In genomic region chr6:87131078-87131477, GRCm38 (mm10) we compare ENCODE assay signal across 29 mouse cellular contexts. TPM values are rescaled to one million over a fixed set of nuclear protein-coding genes. Genes with fewer than 3 reads are reported as not detected.
DNase-seq lines count a peak whose midpoint lies in the region; ATAC-seq and TF ChIP-seq lines count a peak whose summit lies in the region.
"Had no signal": no experiment of that assay in that cellular context is flagged by ENCODE, and none has a peak within 500 bp of the region (broad histone marks: within the 10 kb centered on the region; RNA-seq: fewer than 3 reads in every experiment).

No protein-coding gene starts in this region.

- CTCF ChIA-PET in Patski (lab: Charles Lee), result no interaction called here

- DNase-seq in layer of hippocampus, adult 2 months (ENCODE audit: low spot score in 2 of 2), result no peak
- no peak for DNase-seq in layer of hippocampus, postnatal 36 days
- no peak for DNase-seq in midbrain, postnatal 0 days (ENCODE audit: low spot score)
- no peak for DNase-seq in Patski (ENCODE audit: low read depth, low spot score)
- DNase-seq in forebrain, embryonic 14.5 days (ENCODE audit: low spot score), result no peak
- DNase-seq: adrenal gland, postnatal 36 days; B cell, adult 2 months; cerebellum, adult 11-12 months; cerebellum, postnatal 10 days; kidney, postnatal 4 days; layer of hippocampus, adult 9-11 months; lung, adult 2 months; lung, postnatal 36 days; right cerebral cortex, adult 18-20 months; thymus, postnatal 14 days had no signal

- no peaks in the 10 kb centered on the region for H3K4me1 ChIP-seq in midbrain, postnatal 0 days (ENCODE audit: insufficient read depth, low read length)
- H3K4me1 ChIP-seq in midbrain, embryonic 16.5 days (ENCODE audit: control insufficient read depth, insufficient read depth, low read length), result no peaks in the 10 kb centered on the region; the same call in 1 of the 2 replicates
- no peaks in the 10 kb centered on the region for H3K4me1 ChIP-seq in forebrain, embryonic 14.5 days (ENCODE audit: control insufficient read depth, insufficient read depth, low read length)
- H3K4me1 ChIP-seq: midbrain, embryonic 15.5 days; neural tube, embryonic 15.5 days had no signal

- H3K9ac ChIP-seq in midbrain, postnatal 0 days (replicated peaks; ENCODE audit: low read length, poor library complexity, severe bottlenecking), result no peak overlapping the region
- no peak overlapping the region for H3K9ac ChIP-seq in midbrain, embryonic 16.5 days (ENCODE audit: low read depth, low read length)
- no peak overlapping the region for H3K9ac ChIP-seq in forebrain, embryonic 14.5 days (ENCODE audit: low read length)
- H3K9ac ChIP-seq: midbrain, embryonic 15.5 days; neural tube, embryonic 15.5 days had no signal

- POLR2A ChIA-PET in Patski (lab: Charles Lee), result interaction anchor here (0.6 kb wide), 1 partner anchor 1031 kb away, joined by 4 read pairs; no protein-coding TSS in a partner anchor

- no peak for ATAC-seq in midbrain, postnatal 0 days (ENCODE audit: low FRiP score)
- no peak for ATAC-seq in midbrain, embryonic 16.5 days
- no peak for ATAC-seq in Patski
- ATAC-seq in forebrain, embryonic 14.5 days, result no peak
- ATAC-seq in monocyte, adult 5-6 weeks (replicated peaks; ENCODE audit: insufficient number of reproducible peaks, low FRiP score, low TSS enrichment, poor library complexity, severe bottlenecking), result no peak
- ATAC-seq: hindbrain, embryonic 16.5 days; intestine, embryonic 16.5 days; midbrain, embryonic 15.5 days had no signal

- no peak overlapping the region for H3K4me2 ChIP-seq in midbrain, postnatal 0 days (ENCODE audit: low read depth, low read length, poor library complexity, severe bottlenecking)
- no peak overlapping the region for H3K4me2 ChIP-seq in midbrain, embryonic 16.5 days (ENCODE audit: low read length)
- H3K4me2 ChIP-seq in forebrain, embryonic 14.5 days (ENCODE audit: low read length), result no peak overlapping the region
- H3K4me2 ChIP-seq: midbrain, embryonic 15.5 days; neural tube, embryonic 15.5 days had no signal

- H3K9me3 ChIP-seq in midbrain, postnatal 0 days (ENCODE audit: low read length), result no peaks in the 10 kb centered on the region
- H3K9me3 ChIP-seq in midbrain, embryonic 16.5 days (replicated peaks; ENCODE audit: control insufficient read depth, low read length, poor library complexity, severe bottlenecking), result no peaks in the 10 kb centered on the region
- no peaks in the 10 kb centered on the region for H3K9me3 ChIP-seq in forebrain, embryonic 14.5 days (replicated peaks; ENCODE audit: control insufficient read depth, low read length)
- H3K9me3 ChIP-seq: heart, embryonic 10.5 days; hindbrain, embryonic 10.5 days; limb, embryonic 10.5 days; midbrain, embryonic 15.5 days; neural tube, embryonic 15.5 days had no signal

- peaks cover 2% of the 10 kb centered on the region; the same call in 1 of the 2 replicates for H3K36me3 ChIP-seq in midbrain, postnatal 0 days (ENCODE audit: insufficient read depth, low read length)
- H3K36me3 ChIP-seq in midbrain, embryonic 16.5 days (ENCODE audit: control insufficient read depth, insufficient read depth, low read length), result no peaks in the 10 kb centered on the region
- no peaks in the 10 kb centered on the region for H3K36me3 ChIP-seq in forebrain, embryonic 14.5 days (ENCODE audit: control insufficient read depth, insufficient read depth, low read length)
- H3K36me3 ChIP-seq: heart, embryonic 10.5 days; midbrain, embryonic 15.5 days had no signal

- H3K27ac ChIP-seq in layer of hippocampus, adult 2 months, result no peak overlapping the region
- H3K27ac ChIP-seq in midbrain, postnatal 0 days (ENCODE audit: low read depth, low read length), result no peak overlapping the region
- no peak overlapping the region for H3K27ac ChIP-seq in midbrain, embryonic 16.5 days (ENCODE audit: low read length)
- no peak overlapping the region for H3K27ac ChIP-seq in forebrain, embryonic 14.5 days (ENCODE audit: low read depth, low read length)
- H3K27ac ChIP-seq: embryonic facial prominence, embryonic 10.5 days; forebrain, embryonic 10.5 days; heart, embryonic 10.5 days; hindbrain, embryonic 10.5 days; limb, embryonic 10.5 days; midbrain, embryonic 15.5 days; neural tube, embryonic 15.5 days had no signal

- no peaks in the 10 kb centered on the region for H3K27me3 ChIP-seq in midbrain, postnatal 0 days (ENCODE audit: insufficient read depth, low read length)
- H3K27me3 ChIP-seq in midbrain, embryonic 16.5 days (ENCODE audit: control insufficient read depth, insufficient read depth, low read depth, low read length), result no peaks in the 10 kb centered on the region
- H3K27me3 ChIP-seq in Patski, result no peaks in the 10 kb centered on the region
- H3K27me3 ChIP-seq in forebrain, embryonic 14.5 days (replicated peaks; ENCODE audit: control insufficient read depth, insufficient read depth, low read length), result no peaks in the 10 kb centered on the region
- H3K27me3 ChIP-seq: CH12.LX; midbrain, embryonic 15.5 days; neural tube, embryonic 15.5 days had no signal

- H3K4me3 ChIP-seq in layer of hippocampus, adult 2 months, result no peak overlapping the region
- no peak overlapping the region for H3K4me3 ChIP-seq in midbrain, postnatal 0 days (ENCODE audit: low read depth, low read length)
- H3K4me3 ChIP-seq in midbrain, embryonic 16.5 days (ENCODE audit: low read depth, low read length), result no peak overlapping the region
- no peak overlapping the region for H3K4me3 ChIP-seq in forebrain, embryonic 14.5 days (ENCODE audit: low read depth, low read length)
- H3K4me3 ChIP-seq: embryonic facial prominence, embryonic 10.5 days; forebrain, embryonic 10.5 days; heart, embryonic 10.5 days; hindbrain, embryonic 10.5 days; limb, embryonic 10.5 days; megakaryocyte, embryonic 14.5 days; midbrain, embryonic 15.5 days; neural tube, embryonic 15.5 days had no signal

- TF ChIP-seq CTCF in layer of hippocampus, adult 2 months (conservative IDR thresholded peaks at IDR 0.05), result peak; percentile 61
- peak; percentile 26; the same call in 1 of the 2 replicates for TF ChIP-seq CTCF in midbrain, postnatal 0 days (IDR thresholded peaks at IDR 0.05)
- TF ChIP-seq CTCF in Patski (IDR thresholded peaks at IDR 0.05), result peak; percentile 55

- 77% methylated on average over 1 of the region's 1 CpGs for WGBS in midbrain, postnatal 0 days
- 50% methylated on average over 1 of the region's 1 CpGs for WGBS in midbrain, embryonic 16.5 days
- 66% methylated on average over 1 of the region's 1 CpGs for whole genome bisulfite sequencing in forebrain, embryonic 14.5 days

- in situ Hi-C loops in Patski (cut with MboI; ENCODE audit: low pct_unique_long_range_greater_than_20kb), result no loop called here

RNA-seq across cellular contexts. Expression of gene D6Ertd527e, which starts 26.5 kb away (rescaled TPM):
- not detected for total RNA-seq in layer of hippocampus, adult 2 months (2021)
- not detected for total RNA-seq in layer of hippocampus, postnatal 36 days (2021)
- 0.77 TPM in 1 of 2 replicates, not detected in the other for total RNA-seq in midbrain, postnatal 0 days (2014; rRNA removed)
- polyA plus RNA-seq in midbrain, postnatal 0 days (2015; fragmentation: Nextera tagmentation; extraction: Ambion mirVana), result 0.12 and 0.41 TPM in 2 replicates
- polyA plus RNA-seq in midbrain, embryonic 16.5 days (2015; fragmentation: Nextera tagmentation; extraction: Ambion mirVana), result 0.19 TPM in 1 of 2 replicates, not detected in the other
- polyA plus RNA-seq in Patski (2021), result not detected
- polyA plus RNA-seq in forebrain, embryonic 14.5 days (2014; fragmentation: Nextera tagmentation; extraction: Ambion mirVana), result not detected in 2 replicates
- total RNA-seq in monocyte, adult 5-6 weeks (2017), result 0.48 to 1.1 TPM (median 0.53 TPM) in 3 replicates
- total RNA-seq: adrenal gland, postnatal 36 days; liver, adult 2 months had no signal
- polyA plus RNA-seq: heart, embryonic 10.5 days; liver, adult 2 months; midbrain, embryonic 15.5 days had no signal
